Comparison of ENCODE assay signal across 11 mouse cellular contexts in the genomic region with DNA sequence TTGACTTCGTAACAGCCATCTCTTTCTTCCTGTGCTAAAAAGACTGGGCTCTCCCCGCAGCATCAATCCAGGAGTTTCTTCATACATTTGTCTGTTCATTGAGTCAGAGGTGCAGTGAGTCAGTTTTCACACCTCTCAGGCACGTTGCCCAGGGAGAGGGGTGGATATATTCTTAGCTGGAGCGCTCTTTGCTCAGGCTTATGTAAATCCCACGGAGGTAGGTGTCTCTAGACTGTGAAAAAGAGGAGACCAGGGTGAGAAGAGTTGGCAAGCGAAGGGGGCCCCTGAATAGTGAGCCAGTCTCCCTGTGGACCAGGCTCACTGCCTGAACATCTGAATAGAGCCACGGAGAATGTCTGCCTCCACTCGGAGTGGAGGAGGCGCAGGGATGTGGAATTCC.
DNase-seq lines count a peak whose midpoint lies in the region; ATAC-seq and TF ChIP-seq lines count a peak whose summit lies in the region.
"Had no signal": no experiment of that assay in that cellular context is flagged by ENCODE, and none has a peak within 500 bp of the region (broad histone marks: within the 10 kb centered on the region; RNA-seq: fewer than 3 reads in every experiment).

No protein-coding gene starts in this region.

- peak; percentile 24 to 28 for DNase-seq in cerebellum, postnatal 10 days
- DNase-seq in layer of hippocampus, adult 2 months (ENCODE audit: low spot score in 2 of 2), result peak; percentile 47 to 66
- no peak for DNase-seq in layer of hippocampus, adult 9-10 months (ENCODE audit: low spot score)
- DNase-seq in frontal cortex, adult 2 months (ENCODE audit: extremely low spot score in 1 of 2, low spot score in 1 of 2), result peak; percentile 92 to 93
- no peak for DNase-seq in adipocyte (ENCODE audit: low spot score)
- DNase-seq: gastrocnemius, postnatal 14 days had no signal

- ATAC-seq in cerebellum, adult (ENCODE audit: insufficient number of reproducible peaks, low FRiP score, low TSS enrichment), result no peak
- 0 out of 2 replicates have a peak, but pooled peaks have one; percentile 14 for ATAC-seq in megakaryocyte-erythroid progenitor cell, adult 5-6 weeks (replicated peaks; ENCODE audit: low FRiP score, low TSS enrichment, poor library complexity, severe bottlenecking)
- no peak for ATAC-seq in granulocyte monocyte progenitor cell, adult 5-6 weeks (replicated peaks; ENCODE audit: poor library complexity, severe bottlenecking)

- H3K4me3 ChIP-seq in layer of hippocampus, adult 2 months, result no peak overlapping the region
- H3K4me3 ChIP-seq: erythroblast, embryonic 14.5 days; limb, embryonic 13.5 days had no signal

- no peak for TF ChIP-seq CTCF in layer of hippocampus, adult 2 months (conservative IDR thresholded peaks at IDR 0.05)

- H3K27ac ChIP-seq in layer of hippocampus, adult 2 months, result peak overlapping the region; percentile 18; the same call in 1 of the 2 replicates
- H3K27ac ChIP-seq: limb, embryonic 13.5 days had no signal

Comparison
In these comparisons a context has a peak if more than half of its experiments do, and no peak if none do; other contexts are left out.
1. DNase-seq: peak in cerebellum, postnatal 10 days (2 of 2), layer of hippocampus, adult 2 months (2 of 2) and frontal cortex, adult 2 months (2 of 2); none in layer of hippocampus, adult 9-10 months (single experiment) and adipocyte (single experiment).